Mouse (Mus musculus) large intestine, adult 2 months (tissue): ENCODE measurements at regions not wholly inside any gene's neighbourhood (a gene's known extent, or its start where the extent isn't known, plus 50 kb on each side); places are given as distances from the start of the nearest gene placed in this dataset.

Experiments
- DNase-seq: peaks from one replicate; pipeline ENCODE4 v3.0.0-alpha.2; 2012; ENCODE audit warnings: low read depth, low spot score
- WGBS: fragments of 180-500 bp; shearing (Covaris S2); methylation state at CpG from one replicate; pipeline ENCODE4 v1.1.7; 2018; 5-methylcytosine and 5-hydroxymethylcytosine counted together

- DNase-seq = no peak
- 86% methylated on average over 5 of the region's 5 CpGs for WGBS
Observed at GRCm38 (mm10) chr13:97626116-97626515, 134.3 kb downstream of the Gm10260 start.

DNA sequence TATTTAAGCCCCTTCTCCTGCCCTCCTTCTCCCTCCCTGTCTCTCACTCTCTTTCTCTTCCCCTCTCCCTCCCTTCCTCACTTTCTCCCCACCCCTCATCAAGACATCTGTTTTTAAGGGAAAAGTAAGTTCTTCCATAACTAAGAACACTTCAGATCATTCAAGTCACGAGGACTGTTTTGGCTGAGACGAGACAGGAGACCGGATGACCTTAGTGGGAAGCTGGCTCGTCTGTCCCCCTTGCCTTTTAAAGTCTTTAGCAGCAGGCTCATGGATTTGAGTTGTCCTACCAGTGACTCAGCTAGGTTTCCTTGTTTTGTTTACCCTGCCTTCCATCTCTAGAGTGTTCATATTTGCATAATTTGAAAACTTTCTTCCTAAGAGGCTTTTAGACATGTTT lies 135.0 kb downstream of the Gm10260 start:
- WGBS = 71% methylated on average over 4 of the region's 4 CpGs
- DNase-seq = no peak

DNA sequence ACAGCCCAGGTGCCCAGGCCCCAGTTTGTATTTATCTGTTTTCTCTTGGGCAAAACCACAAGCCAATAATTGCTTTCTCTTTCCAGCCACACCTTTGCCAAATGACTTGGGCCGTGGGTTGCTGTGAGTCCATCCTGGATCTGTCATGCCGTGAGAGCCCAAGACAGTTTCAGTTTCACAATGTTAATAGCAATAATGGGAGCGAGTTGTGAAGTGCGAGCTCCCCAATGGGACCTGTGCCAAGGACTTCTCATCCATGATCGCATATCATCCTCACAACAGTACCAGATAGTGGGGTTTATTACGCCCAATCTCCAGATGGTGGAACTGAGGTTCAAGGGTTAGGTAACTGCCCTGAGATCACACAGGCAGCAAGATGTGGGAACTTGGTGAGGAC lies 142.2 kb downstream of the Gm10260 start:
- no peak for DNase-seq
- WGBS = 18% methylated on average over 6 of the region's 6 CpGs

DNA sequence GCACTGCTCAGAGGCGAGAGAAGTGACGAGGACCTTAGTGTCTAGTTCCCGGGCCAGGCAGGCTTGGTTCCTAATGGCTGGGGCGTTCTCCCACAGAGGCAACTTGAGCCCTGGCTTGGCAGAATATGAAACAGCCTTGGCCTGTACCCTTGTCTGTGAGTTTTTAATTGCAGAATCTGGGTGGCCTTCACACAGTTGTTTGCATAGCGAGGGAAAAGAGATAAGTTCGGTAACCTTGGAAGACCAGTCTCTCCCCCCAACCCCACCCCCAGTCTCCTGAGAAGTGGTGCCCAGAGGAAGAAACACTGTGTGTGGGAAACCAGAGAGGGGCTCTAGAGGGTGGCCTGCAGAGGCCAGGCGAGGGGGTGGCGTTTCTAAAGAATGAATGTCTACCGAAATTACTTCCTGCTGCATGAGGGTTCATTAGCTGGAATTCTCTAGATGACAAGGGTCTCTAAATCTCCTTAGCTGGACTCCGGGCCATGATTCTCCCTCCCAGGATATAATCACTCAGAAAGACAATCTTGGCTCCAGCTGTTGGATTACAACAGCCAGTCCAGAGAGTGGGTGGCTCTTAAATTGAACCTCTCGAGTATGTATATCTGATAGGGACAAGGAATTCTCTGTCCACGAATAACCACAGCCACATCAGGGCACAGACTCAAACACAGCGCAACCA lies 142.8 kb downstream of the Gm10260 start:
- no peak for DNase-seq
- WGBS = 41% methylated on average over 13 of the region's 13 CpGs

GRCm38 (mm10) chr13:97616919-97617318 lies 143.5 kb downstream of the Gm10260 start:
- no peak for DNase-seq

- 61% methylated on average over 11 of the region's 11 CpGs for WGBS
Observed at GRCm38 (mm10) chr13:97607221-97607723, 153.2 kb downstream of the Gm10260 start.

DNA sequence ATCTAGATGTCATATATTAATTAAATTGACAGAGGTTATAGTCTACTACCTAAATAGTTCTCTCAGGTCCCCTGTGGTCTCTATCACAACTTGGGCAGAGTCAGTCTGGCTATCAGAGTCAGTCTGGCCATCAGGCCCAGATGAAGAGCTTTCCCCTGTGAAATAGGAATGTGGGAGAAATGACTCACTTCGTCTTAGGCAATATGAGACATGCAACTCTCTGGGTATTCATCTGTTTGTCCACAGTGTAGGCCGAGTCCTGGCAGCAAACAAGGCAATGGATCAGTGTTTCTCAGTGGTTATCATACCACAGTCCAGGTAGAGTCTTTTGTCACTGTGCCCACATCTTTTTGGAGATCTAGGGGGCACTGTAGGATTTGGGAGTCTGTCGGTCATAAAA lies 156.0 kb downstream of the Gm10260 start:
- no peak for DNase-seq
- WGBS = 88% methylated on average over 3 of the region's 3 CpGs

More at GRCm38 (mm10) chr13:97607221-97607723, 153.2 kb downstream of the Gm10260 start:
- no peak for DNase-seq

GRCm38 (mm10) chr13:97601135-97601730 lies 159.2 kb downstream of the Gm10260 start:
- no peak for DNase-seq
- WGBS = 93% methylated on average over 7 of the region's 7 CpGs

DNA sequence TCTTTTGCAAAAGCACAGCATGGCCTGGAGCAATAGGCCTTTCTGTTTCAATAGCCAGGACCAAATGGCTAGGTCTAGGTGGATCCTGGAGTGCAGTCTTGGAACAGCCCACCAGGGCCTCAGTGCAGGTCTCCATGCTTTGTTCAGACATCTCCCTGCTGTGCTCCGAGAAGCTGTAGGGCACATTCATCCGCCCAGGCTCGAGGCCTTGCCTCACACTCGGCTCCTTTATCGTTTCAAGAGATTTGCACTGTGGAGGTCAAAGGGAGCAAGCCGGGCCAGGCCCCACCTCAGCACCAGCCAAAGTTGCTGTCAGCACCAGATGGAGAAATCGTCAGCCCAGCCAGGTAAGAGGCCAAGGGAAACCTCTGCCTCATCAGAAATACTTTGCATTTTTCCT lies 160.3 kb downstream of the Gm10260 start:
- WGBS = 95% methylated on average over 7 of the region's 7 CpGs
- DNase-seq = no peak

- WGBS = 48% methylated on average over 15 of the region's 15 CpGs
Observed at GRCm38 (mm10) chr13:97598507-97599431, 161.7 kb downstream of the Gm10260 start.

GRCm38 (mm10) chr13:97594851-97595250 lies 165.6 kb downstream of the Gm10260 start:
- DNase-seq = no peak

More at GRCm38 (mm10) chr13:97598507-97599431, 161.7 kb downstream of the Gm10260 start:
- DNase-seq = no peak

DNA sequence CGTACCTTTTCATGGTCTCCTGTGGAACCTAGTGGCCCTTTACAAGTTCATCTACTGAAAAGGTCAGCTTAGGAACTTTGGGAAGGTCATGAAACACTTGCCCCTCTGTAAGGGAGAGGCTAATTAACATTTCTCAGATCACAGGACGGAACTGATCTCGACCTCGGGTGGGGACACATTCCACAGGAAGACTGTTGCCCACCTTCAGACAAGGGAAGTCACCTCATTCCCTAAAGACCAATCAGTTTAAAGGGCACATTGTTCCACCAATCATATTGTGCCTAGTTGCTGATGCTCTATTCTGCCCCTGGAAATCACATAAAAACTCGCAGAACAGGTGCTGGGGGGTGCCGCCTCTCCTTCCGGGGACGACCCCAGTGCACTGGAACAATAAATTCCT lies 170.8 kb downstream of the Gm10260 start:
- WGBS = 81% methylated on average over 8 of the region's 8 CpGs
- DNase-seq = no peak

More at GRCm38 (mm10) chr13:97594851-97595250, 165.6 kb downstream of the Gm10260 start:
- 90% methylated on average over 4 of the region's 4 CpGs for WGBS

GRCm38 (mm10) chr13:97588085-97588484 lies 172.3 kb downstream of the Gm10260 start:
- WGBS = 90% methylated on average over 1 of the region's 1 CpGs
- DNase-seq = no peak

DNA sequence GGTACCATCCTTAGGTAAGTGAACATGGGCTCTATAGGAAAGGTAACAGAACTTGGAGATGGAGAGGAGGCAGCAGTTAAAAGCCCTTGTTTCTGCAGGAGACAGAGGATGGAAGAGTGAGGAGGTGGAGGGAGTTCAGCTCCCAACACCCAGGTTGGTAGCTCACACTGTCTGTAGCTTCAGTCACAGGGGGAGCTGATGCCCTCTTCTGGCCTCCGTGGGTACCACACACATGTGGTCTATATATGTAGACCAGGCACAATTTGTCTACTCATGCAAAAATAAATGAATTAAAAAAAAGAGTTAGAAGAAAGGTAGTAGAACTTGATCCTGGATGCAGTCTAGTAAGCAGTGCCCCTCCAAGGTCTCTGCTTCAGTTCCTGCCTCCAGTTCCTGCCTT lies 173.3 kb downstream of the Gm10260 start:
- no peak for DNase-seq
- 93% methylated on average over 1 of the region's 1 CpGs for WGBS

- 79% methylated on average over 4 of the region's 4 CpGs for WGBS
- DNase-seq = no peak
Observed at GRCm38 (mm10) chr13:97584045-97584444, 176.4 kb downstream of the Gm10260 start.

DNA sequence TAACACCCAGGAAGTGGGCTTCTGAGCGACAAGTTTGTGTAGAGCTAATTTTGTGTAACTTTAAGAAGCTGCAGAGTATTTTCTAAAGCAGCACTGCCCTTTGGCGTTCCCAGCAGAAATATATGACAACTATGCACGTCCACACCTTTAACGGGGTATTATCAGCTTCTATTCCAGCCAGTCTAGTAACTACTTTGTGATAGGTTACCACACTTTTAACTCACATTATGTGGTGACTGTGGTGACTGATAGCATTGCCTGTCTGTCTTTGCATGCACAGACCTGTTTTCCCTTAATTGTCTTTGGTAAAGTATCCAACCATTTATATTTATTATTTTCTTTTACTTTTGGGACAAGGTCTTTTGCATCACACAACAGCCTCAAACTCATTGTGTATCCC lies 179.1 kb downstream of the Gm10260 start:
- 89% methylated on average over 4 of the region's 4 CpGs for WGBS
- no peak for DNase-seq

DNA sequence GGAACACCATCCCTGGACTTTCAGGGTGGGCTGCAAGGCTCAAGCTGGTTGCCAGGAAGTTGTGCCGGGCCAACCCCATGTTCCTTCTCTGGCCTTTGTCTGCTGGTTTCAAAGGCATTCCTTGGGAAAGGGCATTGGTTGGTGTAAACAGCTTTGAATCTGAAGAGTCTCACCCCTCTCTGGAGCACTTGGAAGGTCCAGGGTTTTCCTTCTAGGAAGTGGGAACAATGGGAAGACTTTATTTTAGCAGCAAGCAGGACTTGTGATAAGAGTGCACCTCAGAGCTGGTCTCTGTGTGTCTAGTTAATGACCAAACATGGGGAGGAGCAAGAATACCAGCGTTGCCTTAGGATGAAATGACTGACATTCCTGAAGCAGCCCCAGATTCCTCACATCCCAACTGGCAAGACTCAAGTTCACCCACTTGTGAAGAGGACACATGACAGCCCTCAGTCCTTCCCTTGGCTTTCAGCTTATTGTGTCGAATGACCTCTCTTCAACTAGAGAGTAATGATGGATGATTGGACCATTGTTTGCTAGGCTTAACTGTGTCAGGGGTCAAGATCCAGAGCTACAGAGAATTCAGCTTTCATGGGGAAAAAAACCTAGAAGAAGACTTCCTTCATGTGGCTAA lies 180.1 kb downstream of the Gm10260 start:
- no peak for DNase-seq
- 64% methylated on average over 3 of the region's 3 CpGs for WGBS

- peak; percentile 33 for DNase-seq
- 26% methylated on average over 5 of the region's 5 CpGs for WGBS
Observed at GRCm38 (mm10) chr13:97578595-97578994, 181.8 kb downstream of the Gm10260 start.

- DNase-seq = no peak
- WGBS = 76% methylated on average over 9 of the region's 9 CpGs
Observed at GRCm38 (mm10) chr13:97577081-97577785, 183.2 kb downstream of the Gm10260 start.
